Mouse (Mus musculus) forebrain, embryonic 10.5 days (tissue): Measurements from ENCODE around the gene Cpsf2. TPM values are rescaled to one million over a fixed set of nuclear protein-coding genes. Genes with fewer than 3 reads are reported as not detected.

Experiments used
- DNase-seq: peaks from one replicate; pipeline ENCODE4 v3.0.0-alpha.2; 2017; ENCODE audit warnings: low spot score; ENCODE audit errors: extremely low spot score
- H3K27ac ChIP-seq: fragments of 300-500 bp; sonication (generic); 2 replicates; pipeline ENCODE4 v1.5.1; 2016; ENCODE audit warnings: mild to moderate bottlenecking
- H3K27me3 ChIP-seq: fragments of 300-500 bp; sonication (generic); 2 replicates; pipeline ENCODE4 v1.6.1; 2016; ENCODE audit warnings: mild to moderate bottlenecking; ENCODE audit not compliant: poor library complexity, severe bottlenecking
- H3K36me3 ChIP-seq: fragments of 300-500 bp; sonication (generic); replicated peaks from 2 replicates; pipeline ENCODE4 v1.6.1; 2016; ENCODE audit warnings: mild to moderate bottlenecking, moderate library complexity
- H3K4me1 ChIP-seq: fragments of 300-500 bp; sonication (generic); 2 replicates; pipeline ENCODE4 v1.6.1; 2016
- H3K4me3 ChIP-seq: fragments of 300-500 bp; sonication (generic); 2 replicates; pipeline ENCODE4 v1.5.1; 2016; ENCODE audit warnings: mild to moderate bottlenecking, moderate library complexity
- H3K9me3 ChIP-seq: fragments of 300-500 bp; sonication (generic); 2 replicates; pipeline ENCODE4 v1.6.1; 2016; ENCODE audit warnings: mild to moderate bottlenecking, moderate library complexity
- WGBS: fragments of 180-500 bp; shearing (Covaris S2); methylation state at CpG from one replicate; pipeline ENCODE4 v1.1.7; 2016; 5-methylcytosine and 5-hydroxymethylcytosine counted together
- polyA plus RNA-seq: library from polyadenylated mRNA; unstranded; fragments of >200 nt; fragmentation: Nextera tagmentation; extraction: Ambion mirVana; gene quantifications from 2 replicates; pipeline ENCODE4 v1.2.1, GENCODE M21; 2016

Gene Cpsf2
- polyA plus RNA-seq, 1 experiment from 2014 or later: 43.6 TPM

GRCm38 (mm10) chr12:101987659-101988058 is 11.9 kb downstream of the Cpsf2 start:
- no peaks in the 10 kb centered on the region for H3K4me1 ChIP-seq
- DNase-seq: no peak
- H3K36me3 ChIP-seq: peaks cover 97% of the 10 kb centered on the region
- 88% methylated on average over 6 of the region's 6 CpGs for WGBS
- no peak overlapping the region for H3K4me3 ChIP-seq
- no peaks in the 10 kb centered on the region for H3K9me3 ChIP-seq
- H3K27ac ChIP-seq: no peak overlapping the region
- no peaks in the 10 kb centered on the region for H3K27me3 ChIP-seq

GRCm38 (mm10) chr12:101994576-101995467 is 19.0 kb downstream of the Cpsf2 start:
- H3K4me3 ChIP-seq: no peak overlapping the region
- 91% methylated on average over 8 of the region's 8 CpGs for WGBS

DNA sequence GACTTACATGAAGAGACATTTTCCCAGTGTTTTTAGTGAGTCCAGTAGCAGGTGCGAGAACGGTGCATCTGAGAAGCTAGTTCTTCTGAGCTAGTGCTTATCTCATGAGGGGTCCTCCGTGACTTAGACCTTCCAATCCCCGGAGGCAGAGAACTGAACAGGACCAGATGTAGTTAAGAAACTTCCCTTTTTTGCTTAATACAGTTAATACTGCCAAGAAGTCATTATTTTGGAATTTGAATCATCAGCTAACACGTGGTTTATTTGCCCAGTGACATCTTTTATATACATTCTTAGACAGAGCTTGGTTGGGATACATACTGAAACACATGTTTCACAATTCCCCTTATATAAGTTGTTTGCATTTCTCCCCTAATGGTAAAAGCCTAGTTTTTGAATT is 23.1 kb downstream of the Cpsf2 start:
- no peaks in the 10 kb centered on the region for H3K4me1 ChIP-seq
- WGBS: 97% methylated on average over 5 of the region's 5 CpGs
- H3K4me3 ChIP-seq: no peak overlapping the region
- H3K27me3 ChIP-seq: no peaks in the 10 kb centered on the region
- peaks cover 94% of the 10 kb centered on the region for H3K36me3 ChIP-seq
- no peaks in the 10 kb centered on the region for H3K9me3 ChIP-seq
- H3K27ac ChIP-seq: no peak overlapping the region
- no peak for DNase-seq

More at GRCm38 (mm10) chr12:101994576-101995467, 19.0 kb downstream of the Cpsf2 start:
- Histone ChIP-seq H3K9me3 (no peaks in the 10 kb centered on the region), H3K27me3 (no peaks in the 10 kb centered on the region), H3K27ac (no peak overlapping the region), H3K36me3 (peaks cover 93% of the 10 kb centered on the region), H3K4me1 (no peaks in the 10 kb centered on the region)
- no peak for DNase-seq

- H3K9me3 ChIP-seq: no peaks in the 10 kb centered on the region
- peaks cover 96% of the 10 kb centered on the region for H3K36me3 ChIP-seq
- H3K27me3 ChIP-seq: no peaks in the 10 kb centered on the region
- no peak overlapping the region for H3K27ac ChIP-seq
- H3K4me3 ChIP-seq: no peak overlapping the region
- no peaks in the 10 kb centered on the region for H3K4me1 ChIP-seq
- DNase-seq: no peak
- WGBS: 94% methylated on average over 11 of the region's 11 CpGs
Measured at GRCm38 (mm10) chr12:102000785-102001184, 25.0 kb downstream of the Cpsf2 start.

GRCm38 (mm10) chr12:102008111-102008977 is 32.6 kb downstream of the Cpsf2 start:
- H3K27ac ChIP-seq: no peak overlapping the region
- no peak for DNase-seq
- H3K9me3 ChIP-seq: no peaks in the 10 kb centered on the region
- WGBS: 89% methylated on average over 16 of the region's 16 CpGs
- no peaks in the 10 kb centered on the region for H3K27me3 ChIP-seq
- peaks cover 41% of the 10 kb centered on the region for H3K36me3 ChIP-seq
- H3K4me1 ChIP-seq: no peaks in the 10 kb centered on the region
- no peak overlapping the region for H3K4me3 ChIP-seq

- DNase-seq: no peak
- H3K4me1 ChIP-seq: no peaks in the 10 kb centered on the region
- 96% methylated on average over 6 of the region's 6 CpGs for WGBS
- H3K4me3 ChIP-seq: no peak overlapping the region
- no peak overlapping the region for H3K27ac ChIP-seq
- no peaks in the 10 kb centered on the region for H3K27me3 ChIP-seq
- H3K9me3 ChIP-seq: no peaks in the 10 kb centered on the region
- peaks cover 29% of the 10 kb centered on the region for H3K36me3 ChIP-seq
Measured at GRCm38 (mm10) chr12:102009551-102009950, 33.8 kb downstream of the Cpsf2 start.

GRCm38 (mm10) chr12:102014411-102014810 is 38.6 kb downstream of the Cpsf2 start:
- no peak for DNase-seq
- Histone ChIP-seq H3K27ac (no peak overlapping the region), H3K36me3 (no peaks in the 10 kb centered on the region), H3K4me3 (no peak overlapping the region), H3K9me3 (no peaks in the 10 kb centered on the region), H3K4me1 (no peaks in the 10 kb centered on the region), H3K27me3 (no peaks in the 10 kb centered on the region)
- WGBS: 87% methylated on average over 5 of the region's 5 CpGs

- no peak for DNase-seq
- 90% methylated on average over 6 of the region's 6 CpGs for WGBS
- no peak overlapping the region for H3K4me3 ChIP-seq
Measured at GRCm38 (mm10) chr12:102015127-102015526, 39.3 kb downstream of the Cpsf2 start.

DNA sequence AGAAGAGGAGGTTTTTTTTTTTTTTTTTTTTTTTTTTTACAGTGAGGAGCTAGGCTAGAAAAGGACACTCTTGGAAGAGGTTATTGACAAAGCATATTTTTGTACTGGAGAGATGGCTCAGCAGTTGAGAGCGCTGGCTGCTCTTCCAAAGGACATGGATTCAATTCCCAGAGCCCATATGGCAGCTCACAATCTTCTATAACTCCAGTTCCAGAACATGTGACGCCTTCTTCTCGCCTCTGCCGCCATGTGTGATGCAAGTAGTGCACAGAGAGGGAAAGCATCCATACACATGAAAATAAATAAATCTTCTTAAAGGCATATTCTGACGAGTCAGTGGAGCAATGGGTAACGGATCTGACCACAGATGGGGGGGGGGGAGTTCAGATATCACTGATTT is 46.1 kb downstream of the Cpsf2 start:
- WGBS: 92% methylated on average over 6 of the region's 6 CpGs
- Histone ChIP-seq H3K27me3 (no peaks in the 10 kb centered on the region), H3K9me3 (no peaks in the 10 kb centered on the region), H3K27ac (no peak overlapping the region), H3K4me1 (no peaks in the 10 kb centered on the region), H3K4me3 (no peak overlapping the region), H3K36me3 (no peaks in the 10 kb centered on the region)
- no peak for DNase-seq

More at GRCm38 (mm10) chr12:102015127-102015526, 39.3 kb downstream of the Cpsf2 start:
- Histone ChIP-seq H3K4me1 (no peaks in the 10 kb centered on the region), H3K27ac (no peak overlapping the region), H3K27me3 (no peaks in the 10 kb centered on the region), H3K36me3 (no peaks in the 10 kb centered on the region), H3K9me3 (no peaks in the 10 kb centered on the region)

- Histone ChIP-seq H3K9me3 (no peaks in the 10 kb centered on the region), H3K4me1 (no peaks in the 10 kb centered on the region), H3K27ac (no peak overlapping the region), H3K4me3 (no peak overlapping the region), H3K27me3 (no peaks in the 10 kb centered on the region), H3K36me3 (no peaks in the 10 kb centered on the region)
- DNase-seq: no peak
- 60% methylated on average over 7 of the region's 7 CpGs for WGBS
Measured at GRCm38 (mm10) chr12:102029184-102029583, 53.4 kb downstream of the Cpsf2 start.

GRCm38 (mm10) chr12:102029892-102030446 is 54.2 kb downstream of the Cpsf2 start:
- H3K4me1 ChIP-seq: no peaks in the 10 kb centered on the region
- no peak for DNase-seq
- no peak overlapping the region for H3K4me3 ChIP-seq
- H3K27ac ChIP-seq: no peak overlapping the region
- H3K36me3 ChIP-seq: no peaks in the 10 kb centered on the region
- WGBS: 43% methylated on average over 4 of the region's 4 CpGs
- H3K9me3 ChIP-seq: no peaks in the 10 kb centered on the region
- no peaks in the 10 kb centered on the region for H3K27me3 ChIP-seq

DNA sequence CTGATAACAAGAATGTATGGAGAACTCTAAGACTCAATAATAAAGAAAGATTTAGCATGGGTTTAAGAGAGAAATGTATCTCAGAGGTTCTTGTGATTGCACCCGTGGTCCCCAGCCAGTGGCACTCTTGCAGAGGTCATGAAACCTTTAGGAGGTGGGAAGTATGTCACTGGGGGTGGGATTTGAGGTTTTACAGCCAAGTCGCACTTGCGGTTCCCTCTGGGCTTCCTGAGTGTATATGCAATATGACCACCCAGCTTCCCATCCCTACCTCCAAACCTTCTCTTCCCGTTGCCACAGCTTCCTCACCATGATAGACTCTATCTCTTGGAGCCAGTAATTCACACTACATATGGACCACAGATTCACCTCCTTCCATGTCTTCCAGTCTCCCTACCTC is 59.1 kb downstream of the Cpsf2 start:
- no peaks in the 10 kb centered on the region for H3K36me3 ChIP-seq
- 89% methylated on average over 4 of the region's 4 CpGs for WGBS
- no peaks in the 10 kb centered on the region for H3K27me3 ChIP-seq
- H3K27ac ChIP-seq: no peak overlapping the region
- no peak overlapping the region for H3K4me3 ChIP-seq
- H3K9me3 ChIP-seq: no peaks in the 10 kb centered on the region
- H3K4me1 ChIP-seq: no peaks in the 10 kb centered on the region
- no peak for DNase-seq
